Mouse (Mus musculus) monocyte, adult 5-6 weeks (primary cell): ENCODE results near the gene Tenm2. TPM values are rescaled to one million over a fixed set of nuclear protein-coding genes. Genes with fewer than 3 reads are reported as not detected.

Experiments used
- ATAC-seq: fragments of 153-309, 156-312 bp; replicated peaks from 2 replicates; pipeline ENCODE4 v1.8.0; 2017; ENCODE audit warnings: mild to moderate bottlenecking; ENCODE audit not compliant: low TSS enrichment, insufficient number of reproducible peaks, severe bottlenecking, poor library complexity, low FRiP score
- total RNA-seq: library from RNA; stranded (forward); fragments of 200-1000, 200-491, 200-594 nt; gene quantifications from 3 replicates; pipeline ENCODE4 v1.2.3, GENCODE M21; 2017

The Tenm2 gene
- total RNA-seq, 1 experiment from 2014 or later, result not detected

- no peak for ATAC-seq
Measured at GRCm38 (mm10) chr11:36799409-36799808, 436.4 kb downstream of the Tenm2 start.

GRCm38 (mm10) chr11:36758009-36758408 lies 477.8 kb downstream of the Tenm2 start:
- ATAC-seq, result no peak

GRCm38 (mm10) chr11:36746286-36746685 lies 489.5 kb downstream of the Tenm2 start:
- ATAC-seq, result no peak

GRCm38 (mm10) chr11:36727800-36728199 lies 508.0 kb downstream of the Tenm2 start:
- ATAC-seq, result no peak

GRCm38 (mm10) chr11:36702881-36703280 lies 532.9 kb downstream of the Tenm2 start:
- no peak for ATAC-seq

- ATAC-seq, result no peak
Measured at GRCm38 (mm10) chr11:36700951-36701350, 534.8 kb downstream of the Tenm2 start.

GRCm38 (mm10) chr11:36700131-36700530 lies 535.6 kb downstream of the Tenm2 start:
- no peak for ATAC-seq

- no peak for ATAC-seq
Measured at GRCm38 (mm10) chr11:36698268-36698667, 537.5 kb downstream of the Tenm2 start.

- ATAC-seq, result no peak
Measured at GRCm38 (mm10) chr11:36697816-36698215, 537.9 kb downstream of the Tenm2 start.

- ATAC-seq, result no peak
Measured at GRCm38 (mm10) chr11:36697021-36697639, 538.6 kb downstream of the Tenm2 start.

GRCm38 (mm10) chr11:36694810-36695209 lies 541.0 kb downstream of the Tenm2 start:
- no peak for ATAC-seq

GRCm38 (mm10) chr11:36692637-36693036 lies 543.1 kb downstream of the Tenm2 start:
- no peak for ATAC-seq

- ATAC-seq, result no peak
Measured at GRCm38 (mm10) chr11:36690826-36691225, 544.9 kb downstream of the Tenm2 start.

- no peak for ATAC-seq
Measured at GRCm38 (mm10) chr11:36686253-36686652, 549.5 kb downstream of the Tenm2 start.

- ATAC-seq, result no peak
Measured at GRCm38 (mm10) chr11:36679361-36679760, 556.4 kb downstream of the Tenm2 start.

GRCm38 (mm10) chr11:36678542-36678941 lies 557.2 kb downstream of the Tenm2 start:
- no peak for ATAC-seq

- no peak for ATAC-seq
Measured at GRCm38 (mm10) chr11:36678057-36678396, 557.7 kb downstream of the Tenm2 start.

- ATAC-seq, result no peak
Measured at GRCm38 (mm10) chr11:36677321-36678056, 558.3 kb downstream of the Tenm2 start.

GRCm38 (mm10) chr11:36676446-36677284 lies 559.1 kb downstream of the Tenm2 start:
- ATAC-seq, result no peak
